Mouse (Mus musculus) ES-CJ7 (cell line): ENCODE measurements around the gene Strn.

Experiments used
- DNase-seq: peaks from one replicate; pipeline ENCODE4 v3.0.0; 2011; ENCODE audit warnings: low read depth, low spot score

Gene Strn

GRCm38 (mm10) chr17:78618164-78618693 lies 118.8 kb downstream of the Strn start:
- DNase-seq = no peak

GRCm38 (mm10) chr17:78615096-78615495 lies 121.9 kb downstream of the Strn start:
- no peak for DNase-seq

- no peak for DNase-seq
These were observed 122.5 kb downstream of the Strn start for GRCm38 (mm10) chr17:78614481-78614880.

- DNase-seq = peak; percentile 56
These were observed 125.9 kb downstream of the Strn start for GRCm38 (mm10) chr17:78611117-78611516.

DNA sequence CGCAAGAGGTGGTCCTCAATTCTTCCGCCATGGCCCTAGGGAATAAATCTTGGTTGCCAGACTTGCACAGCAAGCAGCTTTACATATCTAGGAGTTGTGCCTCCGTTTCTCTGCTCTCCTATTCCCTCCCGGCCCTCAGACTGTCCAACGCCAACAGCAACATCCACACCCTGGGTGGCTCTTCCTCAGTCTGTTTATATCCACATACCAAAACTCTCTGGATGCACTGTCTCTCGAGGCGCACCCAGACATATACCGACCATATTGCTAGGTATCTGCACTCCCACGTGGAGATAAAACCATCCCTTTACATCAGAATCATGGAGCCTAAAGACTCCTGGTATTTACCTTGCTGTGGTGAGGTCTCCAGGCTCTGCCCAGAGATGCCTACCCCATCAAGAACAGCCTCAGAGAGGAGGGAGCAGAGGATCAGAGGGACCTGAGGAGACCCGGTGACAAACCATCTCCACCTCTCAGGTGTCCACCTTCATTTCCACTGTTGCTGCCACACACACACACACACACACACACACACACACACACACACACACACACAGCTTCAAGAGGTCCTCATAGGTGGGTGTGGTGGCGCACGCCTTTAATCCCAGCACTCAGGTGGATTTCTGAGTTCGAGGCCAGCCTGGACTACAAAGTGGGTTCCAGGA lies 127.7 kb downstream of the Strn start:
- no peak for DNase-seq

DNA sequence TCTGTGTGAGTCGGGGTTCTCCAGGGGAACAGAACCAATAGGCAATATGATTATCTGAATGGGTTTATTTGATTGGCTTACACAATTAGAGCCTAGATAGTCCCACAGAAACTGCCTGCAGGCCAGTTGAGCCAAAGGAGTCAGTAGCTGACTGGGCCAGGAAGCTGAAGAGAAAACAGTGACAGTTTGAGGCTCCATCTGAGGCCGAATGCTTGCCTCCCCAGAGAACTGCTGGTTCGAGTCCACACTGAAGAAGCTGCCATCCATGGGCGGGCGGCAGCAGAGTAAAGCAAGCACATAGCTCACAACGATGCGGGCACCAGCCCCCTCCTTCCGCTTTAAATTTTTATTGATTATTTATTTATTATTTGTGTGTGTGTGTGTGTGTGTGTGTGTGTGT lies 128.3 kb downstream of the Strn start:
- DNase-seq = no peak

DNA sequence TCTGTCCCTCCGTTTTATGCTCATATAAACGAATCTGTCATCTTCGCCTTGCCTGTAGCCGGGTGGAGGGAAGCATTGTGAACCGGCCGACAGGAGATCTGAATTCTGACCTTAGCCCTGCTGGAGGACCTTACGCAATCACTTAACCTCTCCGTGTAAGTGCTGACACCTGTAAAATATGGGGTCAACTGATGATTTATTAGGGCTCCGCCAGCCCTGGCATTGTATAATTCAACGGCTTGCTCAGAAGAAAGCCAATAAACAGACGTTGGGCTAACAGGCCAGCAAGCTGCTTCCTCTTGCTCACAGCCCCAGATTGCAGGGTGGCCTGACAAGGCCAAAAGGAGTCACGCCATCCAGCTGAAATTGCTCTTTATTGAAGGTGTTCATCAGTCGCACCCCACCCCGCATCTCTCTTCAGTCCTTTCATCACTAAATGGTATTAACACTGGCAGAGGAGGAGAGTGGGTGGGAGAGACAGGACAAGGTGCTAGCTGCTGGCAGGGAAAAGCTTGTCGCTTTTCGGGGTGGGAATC lies 128.8 kb downstream of the Strn start:
- DNase-seq = no peak

- peak; percentile 80 for DNase-seq
These were observed 132.6 kb downstream of the Strn start for GRCm38 (mm10) chr17:78604431-78604830.

- DNase-seq = peak; percentile 81
These were observed 133.1 kb downstream of the Strn start for GRCm38 (mm10) chr17:78603872-78604271.

GRCm38 (mm10) chr17:78602316-78602715 lies 134.7 kb downstream of the Strn start:
- DNase-seq = no peak

DNA sequence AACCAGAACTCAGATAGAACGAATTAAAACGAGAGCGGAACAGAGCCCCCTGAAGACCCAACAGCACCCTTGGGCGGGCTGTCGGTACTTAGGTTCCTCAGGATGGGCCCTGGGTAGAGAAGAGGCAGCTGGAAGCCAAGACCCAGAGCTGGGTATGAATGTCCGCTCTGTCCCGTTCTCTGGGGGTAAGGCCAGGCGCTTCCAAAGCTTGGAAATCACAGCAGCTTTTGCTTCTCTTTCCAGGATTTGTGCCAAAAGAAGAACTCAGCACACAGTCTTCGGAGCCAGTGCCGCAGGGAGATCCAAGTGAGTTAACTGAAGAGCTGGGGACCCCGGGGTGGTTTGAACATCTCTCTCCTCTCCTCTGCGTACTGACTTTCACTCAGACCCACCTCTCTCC lies 135.4 kb downstream of the Strn start:
- no peak for DNase-seq

GRCm38 (mm10) chr17:78601042-78601441 lies 136.0 kb downstream of the Strn start:
- no peak for DNase-seq
